13 mouse cellular contexts compared by ENCODE assay signal in the genomic region with DNA sequence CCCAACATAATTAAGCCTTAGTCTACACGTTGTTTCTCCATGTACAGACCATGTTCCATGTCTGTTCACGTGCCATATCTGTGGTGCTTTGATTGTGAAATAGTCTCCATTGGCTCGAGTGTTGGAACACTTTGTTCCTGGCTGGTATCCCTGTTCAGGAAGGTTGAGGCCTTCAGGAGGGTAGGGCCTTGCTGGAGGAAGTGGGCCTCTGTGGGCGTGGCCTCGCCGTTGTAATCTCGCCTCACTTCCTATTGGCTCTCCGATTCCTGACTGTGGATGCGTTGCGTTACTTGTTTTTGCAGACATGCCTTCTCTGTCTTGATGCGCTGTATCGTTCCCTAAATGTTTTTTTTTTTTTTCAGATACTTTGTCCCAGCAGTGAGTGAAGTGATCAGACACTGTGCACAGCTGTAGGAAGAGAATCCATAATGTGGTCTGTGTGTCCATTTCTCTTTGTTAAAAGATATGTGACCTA. TPM values are rescaled to one million over a fixed set of nuclear protein-coding genes. Genes with fewer than 3 reads are reported as not detected.
DNase-seq lines count a peak whose midpoint lies in the region; ATAC-seq and TF ChIP-seq lines count a peak whose summit lies in the region.
"Had no signal": no experiment of that assay in that cellular context is flagged by ENCODE, and none has a peak within 500 bp of the region (broad histone marks: within the 10 kb centered on the region; RNA-seq: fewer than 3 reads in every experiment).

No protein-coding gene starts in this region.

- peaks cover 5% of the 10 kb centered on the region; the same call in 1 of the 2 replicates for H3K4me1 ChIP-seq in kidney, postnatal 0 days (replicated peaks; ENCODE audit: insufficient read depth, low read length)
- peaks cover 8% of the 10 kb centered on the region for H3K4me1 ChIP-seq in kidney, embryonic 15.5 days
- no peaks in the 10 kb centered on the region for H3K4me1 ChIP-seq in brown adipose tissue, adult 24 weeks (ENCODE audit: control insufficient read depth, insufficient read depth, insufficient read length, low read length)
- peaks cover 3% of the 10 kb centered on the region; the same call in 1 of the 2 replicates for H3K4me1 ChIP-seq in intestine, postnatal 0 days (replicated peaks; ENCODE audit: control insufficient read depth, insufficient read depth, low read length)

- no peak for TF ChIP-seq CTCF in kidney, postnatal 0 days (IDR thresholded peaks at IDR 0.05; ENCODE audit: low read depth)
- TF ChIP-seq CTCF in intestine, postnatal 0 days (IDR thresholded peaks at IDR 0.05; ENCODE audit: low read depth) = no peak

- 86% methylated on average over 12 of the region's 12 CpGs for WGBS in kidney, postnatal 0 days
- WGBS in kidney, embryonic 15.5 days = 90% methylated on average over 12 of the region's 12 CpGs
- 69% methylated on average over 12 of the region's 12 CpGs for WGBS in intestine, postnatal 0 days

- H3K9me3 ChIP-seq in kidney, postnatal 0 days (replicated peaks; ENCODE audit: low read length) = no peaks in the 10 kb centered on the region
- no peaks in the 10 kb centered on the region for H3K9me3 ChIP-seq in kidney, embryonic 15.5 days (replicated peaks)
- H3K9me3 ChIP-seq in intestine, postnatal 0 days (ENCODE audit: control insufficient read depth) = no peaks in the 10 kb centered on the region
- H3K9me3 ChIP-seq: embryonic facial prominence, embryonic 15.5 days; heart, embryonic 13.5 days had no signal

- H3K9ac ChIP-seq in kidney, postnatal 0 days (ENCODE audit: low read depth, low read length) = no peak overlapping the region
- no peak overlapping the region for H3K9ac ChIP-seq in kidney, embryonic 15.5 days
- H3K9ac ChIP-seq in intestine, postnatal 0 days (ENCODE audit: low read depth, low read length) = no peak overlapping the region
- H3K9ac ChIP-seq: embryonic facial prominence, embryonic 15.5 days; heart, embryonic 13.5 days had no signal

- ATAC-seq in kidney, postnatal 0 days (replicated peaks; ENCODE audit: low FRiP score, low read depth) = no peak
- no peak for ATAC-seq in kidney, embryonic 15.5 days (replicated peaks; ENCODE audit: low FRiP score)
- peak; percentile 87 for ATAC-seq in intestine, postnatal 0 days
- ATAC-seq in megakaryocyte, adult 5-6 weeks (ENCODE audit: poor library complexity, severe bottlenecking) = peak; percentile 43
- ATAC-seq: Patski had no signal

- H3K27ac ChIP-seq in kidney, postnatal 0 days = peak overlapping the region; percentile 75
- H3K27ac ChIP-seq in kidney, embryonic 15.5 days = no peak overlapping the region
- H3K27ac ChIP-seq in brown adipose tissue, adult 24 weeks (replicated peaks; ENCODE audit: low read depth, low read length) = peak overlapping the region; percentile 92
- H3K27ac ChIP-seq in intestine, postnatal 0 days (ENCODE audit: low read depth, low read length) = peak overlapping the region; percentile 70
- H3K27ac ChIP-seq: embryonic facial prominence, embryonic 15.5 days; macrophage had no signal

- H3K27me3 ChIP-seq in kidney, postnatal 0 days (ENCODE audit: insufficient read depth, low read length) = no peaks in the 10 kb centered on the region
- no peaks in the 10 kb centered on the region for H3K27me3 ChIP-seq in kidney, embryonic 15.5 days
- no peaks in the 10 kb centered on the region for H3K27me3 ChIP-seq in intestine, postnatal 0 days (replicated peaks; ENCODE audit: control insufficient read depth, insufficient read depth, low read length)
- H3K27me3 ChIP-seq: embryonic facial prominence, embryonic 15.5 days; heart, embryonic 13.5 days; Patski had no signal

- no peak overlapping the region for H3K4me2 ChIP-seq in kidney, postnatal 0 days (ENCODE audit: low read length)
- no peak overlapping the region for H3K4me2 ChIP-seq in kidney, embryonic 15.5 days
- H3K4me2 ChIP-seq in intestine, postnatal 0 days (replicated peaks; ENCODE audit: low read depth) = no peak overlapping the region; the same call in 1 of the 2 replicates

- DNase-seq in kidney, postnatal 0 days (ENCODE audit: low spot score) = no peak
- no peak for DNase-seq in frontal cortex, postnatal 14 days (ENCODE audit: low spot score in 2 of 2)
- DNase-seq in left cerebral cortex, adult 11 months (ENCODE audit: low spot score) = no peak
- DNase-seq in ovary, postnatal 36 days (ENCODE audit: low spot score) = no peak
- DNase-seq: right cerebral cortex, postnatal 4 days had no signal

- no peaks in the 10 kb centered on the region for H3K36me3 ChIP-seq in kidney, postnatal 0 days (ENCODE audit: insufficient read depth, low read length)
- H3K36me3 ChIP-seq in kidney, embryonic 15.5 days = no peaks in the 10 kb centered on the region
- H3K36me3 ChIP-seq in intestine, postnatal 0 days (ENCODE audit: control insufficient read depth, insufficient read depth) = no peaks in the 10 kb centered on the region
- H3K36me3 ChIP-seq: embryonic facial prominence, embryonic 15.5 days; heart, embryonic 13.5 days had no signal

- no peak overlapping the region for H3K4me3 ChIP-seq in kidney, postnatal 0 days (replicated peaks; ENCODE audit: low read depth, low read length)
- no peak overlapping the region for H3K4me3 ChIP-seq in kidney, embryonic 15.5 days (replicated peaks)
- H3K4me3 ChIP-seq in brown adipose tissue, adult 24 weeks (ENCODE audit: insufficient read depth, low read depth, low read length) = no peak overlapping the region
- H3K4me3 ChIP-seq in intestine, postnatal 0 days (ENCODE audit: low read depth, low read length) = no peak overlapping the region
- H3K4me3 ChIP-seq: embryonic facial prominence, embryonic 15.5 days; heart, embryonic 13.5 days had no signal

RNA-seq across cellular contexts. Expression of gene Trim2, which starts 18.3 kb away (rescaled TPM):
- 23.0 and 24.1 TPM in 2 replicates for polyA plus RNA-seq in kidney, postnatal 0 days (2015; fragmentation: Nextera tagmentation; extraction: Ambion mirVana)
- 27.5 and 27.8 TPM in 2 replicates for polyA plus RNA-seq in kidney, embryonic 15.5 days (2015; fragmentation: Nextera tagmentation; extraction: Ambion mirVana)
- polyA plus RNA-seq in brown adipose tissue, adult 24 weeks (2012; ENCODE audit: insufficient read depth, insufficient read length, missing spikeins) = 14.0 and 14.2 TPM in 2 replicates
- polyA plus RNA-seq in intestine, postnatal 0 days (2015; fragmentation: Nextera tagmentation; extraction: Ambion mirVana) = 21.2 and 22.5 TPM in 2 replicates
- 0.62 TPM in 1 of 2 replicates, not detected in the other for total RNA-seq in megakaryocyte, adult 5-6 weeks (2015)
- total RNA-seq in megakaryocyte, adult 5-6 weeks (2017) = 0.99 and 1.7 TPM in 2 replicates

Comparison
In these comparisons a context has a peak if more than half of its experiments do, and no peak if none do; other contexts are left out.
1. ATAC-seq: peak in intestine, postnatal 0 days (single experiment) and megakaryocyte, adult 5-6 weeks (single experiment); none in kidney, postnatal 0 days (single experiment) and kidney, embryonic 15.5 days (single experiment).